Mouse (Mus musculus): Measurements from ENCODE around the gene Gm49359. TPM values are rescaled to one million over a fixed set of nuclear protein-coding genes. Genes with fewer than 3 reads are reported as not detected.

The Gm49359 gene
- polyA plus RNA-seq (2015; fragmentation: Illumina TruSeq; extraction: RNeasy Lipid Tissue Mini Kit (QIAGEN cat#74804); ENCODE audit: low read depth, low replicate concordance) = 10.3 TPM

GRCm38 (mm10) chr13:62466424-62467334 lies at the start of gene Gm49359:
Gene Gm49359, minus strand, starts transcription at chr13:62466832.

Other genes starting within 250 kb of the Gm49359 start
- 2.0 TPM for gene Gm3604, start 83.7 kb downstream of the Gm49359 start, polyA plus RNA-seq (2015; fragmentation: Illumina TruSeq; extraction: RNeasy Lipid Tissue Mini Kit (QIAGEN cat#74804); ENCODE audit: low read depth, low replicate concordance)
- not detected for gene Zfp935, start 91.7 kb upstream of the Gm49359 start, polyA plus RNA-seq (2015; fragmentation: Illumina TruSeq; extraction: RNeasy Lipid Tissue Mini Kit (QIAGEN cat#74804); ENCODE audit: low read depth, low replicate concordance)
- 9.3 TPM for gene Zfp934, start 104.4 kb upstream of the Gm49359 start, polyA plus RNA-seq (2015; fragmentation: Illumina TruSeq; extraction: RNeasy Lipid Tissue Mini Kit (QIAGEN cat#74804); ENCODE audit: low read depth, low replicate concordance)
- 5.0 TPM for gene 6720489N17Rik, start 157.3 kb upstream of the Gm49359 start, polyA plus RNA-seq (2015; fragmentation: Illumina TruSeq; extraction: RNeasy Lipid Tissue Mini Kit (QIAGEN cat#74804); ENCODE audit: low read depth, low replicate concordance)

Measured in brain, adult 10 weeks (tissue).